Mouse (Mus musculus) embryonic fibroblast, embryonic 13.5 days (primary cell): ENCODE measurements around the gene Arhgap10.

Experiments used
- CTCF ChIP-seq: IDR thresholded peaks from 2 replicates; pipeline ENCODE4 v1.5.1; 2011; ENCODE audit warnings: mild to moderate bottlenecking, control low read depth, low read length, moderate library complexity, borderline replicate concordance; ENCODE audit not compliant: insufficient read depth
- POLR2A ChIP-seq: IDR thresholded peaks from 2 replicates; pipeline ENCODE4 v1.6.1; 2011; ENCODE audit warnings: low read depth, mild to moderate bottlenecking, control low read depth, low read length, moderate library complexity

GRCm38 (mm10) chr8:77330304-77330703 is 187.4 kb downstream of the Arhgap10 start:
- no peak for TF ChIP-seq CTCF
- TF ChIP-seq POLR2A = no peak
